Mouse (Mus musculus) olfactory bulb, adult 2 months (tissue): ENCODE data around the gene Urb2. TPM values are rescaled to one million over a fixed set of nuclear protein-coding genes. Genes with fewer than 3 reads are reported as not detected.

Experiments
- H3K27ac ChIP-seq: fragments of 200-500 bp; 2 replicates; pipeline ENCODE4 v1.5.1; 2012; ENCODE audit warnings: low read depth, low read length; ENCODE audit not compliant: insufficient read depth
- H3K4me1 ChIP-seq: fragments of 200-500 bp; 2 replicates; pipeline ENCODE4 v1.6.1; 2012; ENCODE audit warnings: low read length; ENCODE audit not compliant: control insufficient read depth, insufficient read depth
- H3K4me3 ChIP-seq: fragments of 200-500 bp; 2 replicates; pipeline ENCODE4 v1.5.1; 2012; ENCODE audit warnings: mild to moderate bottlenecking, low read depth, low read length, moderate library complexity; ENCODE audit not compliant: insufficient read depth
- CTCF ChIP-seq: fragments of 200-500 bp; IDR thresholded peaks from 2 replicates; pipeline ENCODE4 v1.5.1; 2012; ENCODE audit warnings: low read depth, mild to moderate bottlenecking, low read length, moderate library complexity; ENCODE audit not compliant: insufficient read depth
- POLR2A ChIP-seq: fragments of 200-500 bp; IDR thresholded peaks from 2 replicates; pipeline ENCODE4 v1.6.1; 2012; ENCODE audit warnings: mild to moderate bottlenecking, low read depth, low read length, moderate library complexity; ENCODE audit not compliant: insufficient read depth
- WGBS: fragments of 180-500 bp; shearing (Covaris S2); methylation state at CpG from one replicate; pipeline ENCODE4 v1.1.7; 2018; 5-methylcytosine and 5-hydroxymethylcytosine counted together
- polyA plus RNA-seq: library from polyadenylated mRNA; stranded (reverse); fragments of >200 nt; gene quantifications from 2 replicates; pipeline ENCODE4 v1.2.4, GENCODE M21; 2012; ENCODE audit warnings: low replicate concordance; ENCODE audit not compliant: missing spikeins, insufficient read depth, insufficient read length

Gene Urb2
- not detected in 2 replicates for polyA plus RNA-seq

DNA sequence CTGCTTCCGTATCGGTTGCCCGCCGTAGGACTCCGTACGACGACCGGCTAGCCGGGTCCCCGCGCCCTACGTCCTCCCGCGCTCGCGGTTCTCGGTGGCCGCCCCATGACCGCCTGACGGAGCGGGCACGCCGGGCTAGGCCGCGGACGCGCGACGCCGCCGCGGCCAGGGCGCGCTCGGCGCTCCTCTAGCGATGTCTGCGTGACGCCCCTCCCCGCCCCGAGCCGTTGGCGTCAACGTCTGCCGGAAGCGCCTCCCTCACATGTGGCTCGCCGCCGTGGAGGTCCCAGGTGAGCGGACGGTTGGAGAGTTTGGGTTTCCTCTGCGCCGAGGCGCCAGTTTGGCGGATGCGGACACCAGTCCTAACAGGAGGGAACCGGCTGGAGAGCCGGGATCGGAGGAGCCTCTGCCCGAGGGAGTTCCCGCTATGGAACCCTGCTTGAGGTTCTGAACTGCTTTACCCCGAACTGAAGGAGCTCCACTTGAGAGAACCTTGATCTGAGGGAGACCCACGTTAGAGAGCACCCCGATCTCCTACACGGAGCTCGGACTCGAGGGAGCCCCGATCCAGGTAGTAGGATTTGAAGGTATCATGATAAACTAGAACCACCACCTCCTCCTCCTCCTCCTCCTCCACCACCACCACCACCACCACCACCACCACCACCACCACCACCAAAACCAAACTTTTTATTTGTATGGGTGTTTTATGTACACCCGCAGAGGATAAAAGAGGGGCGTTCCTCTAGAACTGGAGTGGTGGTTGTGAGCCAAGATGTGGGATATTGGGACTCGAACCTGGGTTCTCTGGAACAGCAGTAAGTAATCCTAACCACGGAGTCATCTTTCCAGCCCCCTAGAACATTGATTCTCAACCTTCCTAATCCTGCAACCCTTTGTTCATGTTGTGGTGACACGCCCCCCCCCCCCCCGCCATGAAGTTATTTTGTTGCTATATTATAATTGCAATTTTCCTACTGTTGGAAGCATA lies at the start of gene Urb2, which contains the start of gene Taf5l:
Gene Urb2, plus strand, starts transcription at position 272 of the 991 bp plus-strand sequence.
Gene Taf5l, minus strand, starts transcription at position 161 of the 991 bp plus-strand sequence.
- WGBS = under 1% methylated on average over 74 of the region's 74 CpGs
- H3K4me3 ChIP-seq = peak within 1 kb of the TSS; percentile 89
- H3K4me1 ChIP-seq = peaks cover 15% of the 10 kb centered on the region
- TF ChIP-seq POLR2A = peak; percentile 75
- no peak for TF ChIP-seq CTCF
- peak within 1 kb of the TSS; percentile 91 for H3K27ac ChIP-seq

GRCm38 (mm10) chr8:123973495-123973894 lies 47.8 kb upstream of the Urb2 start:
- H3K4me1 ChIP-seq = no peaks in the 10 kb centered on the region
- no peak overlapping the region for H3K27ac ChIP-seq
- WGBS = 80% methylated on average over 1 of the region's 1 CpGs
- TF ChIP-seq POLR2A (no peak), CTCF (no peak)
- H3K4me3 ChIP-seq = no peak overlapping the region

DNA sequence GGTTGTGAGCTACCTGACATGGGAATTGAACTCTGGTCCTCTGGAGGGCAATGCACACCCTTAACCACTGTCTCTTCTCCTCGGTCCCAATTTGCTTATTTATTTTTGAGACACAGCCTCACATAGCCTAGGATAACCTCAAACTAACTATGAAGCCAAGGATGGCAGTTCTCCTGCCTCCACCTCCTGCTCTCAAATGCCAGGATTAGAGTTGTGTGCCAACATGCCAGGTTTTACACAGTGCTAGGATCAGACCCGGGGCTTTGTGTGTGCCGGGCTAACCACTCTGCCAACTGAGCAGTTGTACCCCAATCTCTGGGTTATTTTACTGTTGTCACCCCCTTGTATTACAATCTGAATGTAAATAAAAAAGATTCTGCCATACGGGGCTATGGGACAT lies 43.8 kb upstream of the Urb2 start:
- Histone ChIP-seq H3K27ac (no peak overlapping the region), H3K4me1 (peaks cover 8% of the 10 kb centered on the region), H3K4me3 (no peak overlapping the region)
- TF ChIP-seq POLR2A (no peak), CTCF (no peak)
- WGBS = 81% methylated on average over 4 of the region's 4 CpGs

DNA sequence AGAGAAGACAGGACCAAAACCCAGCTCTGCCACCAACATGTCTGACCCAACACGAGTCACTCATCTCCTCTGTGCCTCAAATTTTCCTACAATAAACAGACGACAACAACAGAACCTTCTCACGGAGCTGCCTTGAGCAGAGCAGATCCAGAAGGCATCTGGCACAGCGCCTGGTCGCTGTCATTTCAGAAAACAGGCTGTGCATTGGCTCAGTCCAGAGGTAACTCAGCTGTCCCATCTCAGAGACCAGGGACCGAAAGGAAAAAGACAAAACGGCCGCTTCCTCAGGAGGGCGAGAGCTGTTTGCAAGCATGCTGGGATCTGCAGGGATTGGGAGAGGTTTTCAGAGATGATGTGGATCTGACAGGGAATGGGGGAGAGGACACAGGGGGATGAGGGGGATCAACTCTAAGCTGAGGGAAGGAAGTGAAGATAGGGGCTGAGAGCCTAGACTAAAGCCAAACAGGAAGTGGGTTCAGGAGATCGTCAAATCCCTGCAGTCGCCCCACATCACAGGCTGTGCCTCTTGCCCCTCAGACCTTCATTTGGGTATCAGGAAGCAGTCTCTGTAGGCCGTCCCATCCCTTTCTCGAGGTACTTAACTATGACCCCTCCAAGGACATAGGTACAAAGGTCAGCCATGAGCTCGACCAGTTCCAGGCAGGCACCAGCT lies 43.0 kb upstream of the Urb2 start:
- H3K27ac ChIP-seq = no peak overlapping the region
- peaks cover 8% of the 10 kb centered on the region for H3K4me1 ChIP-seq
- no peak for TF ChIP-seq POLR2A
- TF ChIP-seq CTCF = no peak
- 79% methylated on average over 14 of the region's 14 CpGs for WGBS
- H3K4me3 ChIP-seq = no peak overlapping the region

- Histone ChIP-seq H3K4me1 (peaks cover 8% of the 10 kb centered on the region), H3K4me3 (no peak overlapping the region), H3K27ac (no peak overlapping the region)
- TF ChIP-seq CTCF = no peak
- whole genome bisulfite sequencing = 91% methylated on average over 8 of the region's 8 CpGs
Measured at GRCm38 (mm10) chr8:123978926-123979325, 42.4 kb upstream of the Urb2 start.

GRCm38 (mm10) chr8:123980239-123980638 lies 41.1 kb upstream of the Urb2 start:
- no peak overlapping the region for H3K27ac ChIP-seq
- peaks cover 8% of the 10 kb centered on the region for H3K4me1 ChIP-seq
- no peak for TF ChIP-seq POLR2A
- no peak overlapping the region for H3K4me3 ChIP-seq
- WGBS = 79% methylated on average over 4 of the region's 4 CpGs

GRCm38 (mm10) chr8:123981674-123982073 lies 39.6 kb upstream of the Urb2 start:
- WGBS = 26% methylated on average over 4 of the region's 4 CpGs
- Histone ChIP-seq H3K4me1 (peaks cover 8% of the 10 kb centered on the region), H3K4me3 (no peak overlapping the region), H3K27ac (no peak overlapping the region)
- TF ChIP-seq POLR2A (no peak), CTCF (no peak)

DNA sequence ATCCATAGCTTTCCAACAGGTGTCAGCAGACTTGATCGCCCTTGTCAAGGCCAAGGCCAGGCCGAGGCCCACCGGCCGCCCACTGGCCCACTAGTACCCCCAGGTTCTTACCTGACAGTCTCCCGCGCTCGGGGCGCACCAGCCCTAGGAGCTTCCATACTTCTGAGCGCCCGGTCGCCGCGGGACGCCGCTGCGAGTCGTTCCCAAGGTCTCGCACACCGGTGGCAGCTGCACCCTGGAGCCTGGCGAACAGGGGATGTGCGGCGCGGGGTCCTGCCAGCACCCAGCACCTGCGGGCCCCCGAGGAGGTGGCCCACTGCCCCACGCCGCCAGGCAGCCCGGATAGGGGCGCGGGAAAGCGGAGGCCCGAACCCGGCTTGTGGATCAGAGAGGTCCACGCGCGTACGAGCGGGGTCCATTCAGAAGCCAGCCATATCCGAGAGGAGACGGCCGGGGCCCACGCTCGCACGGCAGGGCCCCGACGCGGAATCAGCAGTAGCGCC lies 39.0 kb upstream of the Urb2 start:
- H3K27ac ChIP-seq = no peak overlapping the region
- no peak for TF ChIP-seq CTCF
- TF ChIP-seq POLR2A = no peak
- WGBS = under 1% methylated on average over 48 of the region's 48 CpGs
- peak overlapping the region; percentile 74 for H3K4me3 ChIP-seq
- peaks cover 8% of the 10 kb centered on the region for H3K4me1 ChIP-seq
